Mouse (Mus musculus): ENCODE data around the gene Adgra1.

DNA sequence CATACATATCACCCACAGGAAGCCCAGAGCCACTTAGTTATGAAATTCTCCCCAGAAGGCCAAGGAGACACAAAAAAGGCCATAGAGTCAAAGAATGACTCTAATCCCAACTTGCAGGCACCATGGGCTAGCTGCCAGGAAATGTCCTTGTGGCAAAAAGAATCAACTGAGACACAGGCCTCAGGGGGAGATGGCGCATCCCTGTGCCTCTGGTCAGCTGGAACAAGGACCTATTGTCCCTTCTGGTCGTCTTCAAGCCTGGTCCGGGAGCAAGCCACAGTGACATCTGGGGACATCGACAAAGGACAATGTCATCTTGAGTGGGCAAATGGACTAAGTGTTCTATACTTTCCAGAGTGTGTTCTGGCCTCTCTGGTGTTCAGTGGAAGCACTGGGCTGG, 49.6 kb downstream of the Adgra1 start:
- TF ChIP-seq GATA1 (IDR thresholded peaks at IDR 0.05; ENCODE audit: low read length) (no peak), TAL1 (IDR thresholded peaks at IDR 0.05; ENCODE audit: low read length) (no peak)

Data from erythroblast, embryonic 14.5 days (primary cell).